Mouse (Mus musculus) intestine, embryonic 16.5 days (tissue): ENCODE data around the gene Fbxo27. TPM values are rescaled to one million over a fixed set of nuclear protein-coding genes. Genes with fewer than 3 reads are reported as not detected.
"Not testable (repeated sequence)": the region's sequence is repeated elsewhere in the genome, so short reads cannot be mapped to it uniquely, and the experiment has no call there.

Experiments used
- ATAC-seq: fragments of 200-750 bp; cut with Nextera tagmentation; 2 replicates; pipeline ENCODE4 v1.8.0; 2017; ENCODE audit warnings: moderate TSS enrichment, moderate library complexity
- H3K27ac ChIP-seq: fragments of 300-500 bp; sonication (generic); 2 replicates; pipeline ENCODE4 v1.5.1; 2014; ENCODE audit warnings: mild to moderate bottlenecking, low read length
- H3K27me3 ChIP-seq: fragments of 300-500 bp; sonication (generic); replicated peaks from 2 replicates; pipeline ENCODE4 v1.6.1; 2014; ENCODE audit warnings: low read length, control low read depth, mixed read lengths; ENCODE audit not compliant: control insufficient read depth, insufficient read depth
- H3K36me3 ChIP-seq: fragments of 300-500 bp; sonication (generic); 2 replicates; pipeline ENCODE4 v1.6.1; 2014; ENCODE audit warnings: low read length, control low read depth; ENCODE audit not compliant: control insufficient read depth, insufficient read depth
- H3K4me1 ChIP-seq: fragments of 300-500 bp; sonication (generic); 2 replicates; pipeline ENCODE4 v1.6.1; 2014; ENCODE audit warnings: low read length, control low read depth, mixed read lengths; ENCODE audit not compliant: control insufficient read depth, insufficient read depth
- H3K4me2 ChIP-seq: fragments of 300-500 bp; sonication (generic); 2 replicates; pipeline ENCODE4 v1.6.1; 2014; ENCODE audit warnings: low read depth, low read length, control low read depth
- H3K4me3 ChIP-seq: fragments of 300-500 bp; sonication (generic); 2 replicates; pipeline ENCODE4 v1.5.1; 2014; ENCODE audit warnings: mild to moderate bottlenecking, low read length
- H3K9ac ChIP-seq: fragments of 300-500 bp; sonication (generic); 2 replicates; pipeline ENCODE4 v1.6.1; 2014; ENCODE audit warnings: low read depth, low read length
- H3K9me3 ChIP-seq: fragments of 300-500 bp; sonication (generic); 2 replicates; pipeline ENCODE4 v1.6.1; 2016; ENCODE audit warnings: low read length, control low read depth; ENCODE audit not compliant: control insufficient read depth
- WGBS: fragments of 180-500 bp; shearing (Covaris S2); extraction: QIAGEN DNeasy Blood & Tissue Kit; methylation state at CpG from one replicate; pipeline ENCODE4 v1.1.7; 2014; 5-methylcytosine and 5-hydroxymethylcytosine counted together
- polyA plus RNA-seq: library from polyadenylated mRNA; unstranded; fragments of >200 nt; fragmentation: Nextera tagmentation; extraction: Ambion mirVana; gene quantifications from 2 replicates; pipeline ENCODE4 v1.2.1, GENCODE M21; 2015

Gene Fbxo27
- polyA plus RNA-seq, 1 experiment from 2014 or later, result 2.1 TPM

- no peak overlapping the region for H3K9ac ChIP-seq
- 0 out of 2 replicates have a peak, but pooled peaks cover 3% of the 10 kb centered on the region for H3K4me1 ChIP-seq
- H3K9me3 ChIP-seq, result peaks cover 3% of the 10 kb centered on the region; the same call in 1 of the 2 replicates
- ATAC-seq, result no peak
- WGBS, result 83% methylated on average over 11 of the region's 11 CpGs
- no peaks in the 10 kb centered on the region for H3K36me3 ChIP-seq
- H3K27me3 ChIP-seq, result peaks cover 6% of the 10 kb centered on the region
- H3K27ac ChIP-seq, result no peak overlapping the region
- no peak overlapping the region for H3K4me3 ChIP-seq
- H3K4me2 ChIP-seq, result no peak overlapping the region
These were observed 4.6 kb downstream of the Fbxo27 start for GRCm38 (mm10) chr7:28697277-28697676.

- H3K9ac ChIP-seq, result no peak overlapping the region
- peaks cover 3% of the 10 kb centered on the region; the same call in 1 of the 2 replicates for H3K9me3 ChIP-seq
- WGBS, result 97% methylated on average over 4 of the region's 4 CpGs
- no peak overlapping the region for H3K4me3 ChIP-seq
- no peak overlapping the region for H3K27ac ChIP-seq
- H3K27me3 ChIP-seq, result no peaks in the 10 kb centered on the region
- no peaks in the 10 kb centered on the region for H3K36me3 ChIP-seq
- H3K4me1 ChIP-seq, result no peaks in the 10 kb centered on the region
- no peak for ATAC-seq
- H3K4me2 ChIP-seq, result no peak overlapping the region
These were observed 7.6 kb downstream of the Fbxo27 start for GRCm38 (mm10) chr7:28700269-28700668.

- not testable (repeated sequence) for H3K27me3 ChIP-seq, H3K36me3 ChIP-seq, ATAC-seq, H3K4me3 ChIP-seq, H3K27ac ChIP-seq, H3K9ac ChIP-seq, H3K9me3 ChIP-seq, H3K4me2 ChIP-seq, H3K4me1 ChIP-seq
- 93% methylated on average over 12 of the region's 12 CpGs for WGBS
These were observed 8.7 kb downstream of the Fbxo27 start for GRCm38 (mm10) chr7:28701306-28701705.

GRCm38 (mm10) chr7:28702601-28703143 lies 10.0 kb downstream of the Fbxo27 start:
- H3K27ac ChIP-seq, result no peak overlapping the region
- 60% methylated on average over 9 of the region's 9 CpGs for WGBS
- no peak overlapping the region for H3K4me3 ChIP-seq

GRCm38 (mm10) chr7:28709454-28709853 lies 16.8 kb downstream of the Fbxo27 start:
- Histone ChIP-seq H3K4me3 (no peak overlapping the region), H3K27ac (no peak overlapping the region), H3K4me1 (no peaks in the 10 kb centered on the region), H3K4me2 (no peak overlapping the region), H3K9ac (no peak overlapping the region), H3K27me3 (no peaks in the 10 kb centered on the region), H3K36me3 (no peaks in the 10 kb centered on the region), H3K9me3 (no peaks in the 10 kb centered on the region)
- no peak for ATAC-seq

More at GRCm38 (mm10) chr7:28702601-28703143, 10.0 kb downstream of the Fbxo27 start:
- Histone ChIP-seq H3K9ac (no peak overlapping the region), H3K4me2 (no peak overlapping the region), H3K27me3 (no peaks in the 10 kb centered on the region), H3K36me3 (no peaks in the 10 kb centered on the region), H3K9me3 (peaks cover 3% of the 10 kb centered on the region; the same call in 1 of the 2 replicates), H3K4me1 (no peaks in the 10 kb centered on the region)
- ATAC-seq, result no peak

- WGBS, result 62% methylated on average over 3 of the region's 3 CpGs
- Histone ChIP-seq H3K4me2 (no peak overlapping the region), H3K27ac (no peak overlapping the region), H3K4me1 (no peaks in the 10 kb centered on the region), H3K9me3 (no peaks in the 10 kb centered on the region), H3K4me3 (no peak overlapping the region), H3K9ac (no peak overlapping the region), H3K36me3 (no peaks in the 10 kb centered on the region), H3K27me3 (no peaks in the 10 kb centered on the region)
- no peak for ATAC-seq
These were observed 18.3 kb downstream of the Fbxo27 start for GRCm38 (mm10) chr7:28710962-28711361.

- H3K36me3 ChIP-seq, result no peaks in the 10 kb centered on the region
- no peak overlapping the region for H3K9ac ChIP-seq
- no peak overlapping the region for H3K27ac ChIP-seq
- no peak overlapping the region for H3K4me3 ChIP-seq
- WGBS, result 79% methylated on average over 5 of the region's 5 CpGs
- H3K9me3 ChIP-seq, result no peaks in the 10 kb centered on the region
- no peaks in the 10 kb centered on the region for H3K27me3 ChIP-seq
- ATAC-seq, result no peak
- H3K4me1 ChIP-seq, result peaks cover 4% of the 10 kb centered on the region; the same call in 1 of the 2 replicates
- no peak overlapping the region for H3K4me2 ChIP-seq
These were observed 22.0 kb downstream of the Fbxo27 start for GRCm38 (mm10) chr7:28714667-28715066.

- no peak overlapping the region for H3K4me3 ChIP-seq
- H3K27me3 ChIP-seq, result no peaks in the 10 kb centered on the region
- no peak for ATAC-seq
- 95% methylated on average over 2 of the region's 2 CpGs for WGBS
- no peak overlapping the region for H3K9ac ChIP-seq
- no peaks in the 10 kb centered on the region for H3K9me3 ChIP-seq
- H3K4me2 ChIP-seq, result no peak overlapping the region
- no peak overlapping the region for H3K27ac ChIP-seq
- no peaks in the 10 kb centered on the region for H3K36me3 ChIP-seq
- peaks cover 4% of the 10 kb centered on the region; the same call in 1 of the 2 replicates for H3K4me1 ChIP-seq
These were observed 22.9 kb downstream of the Fbxo27 start for GRCm38 (mm10) chr7:28715598-28715997.

- peak within 1 kb of the TSS; percentile 77 for H3K9ac ChIP-seq
- H3K4me3 ChIP-seq, result peak within 1 kb of the TSS; percentile 57
- H3K4me1 ChIP-seq, result peaks cover 4% of the 10 kb centered on the region; the same call in 1 of the 2 replicates
- no peaks in the 10 kb centered on the region for H3K9me3 ChIP-seq
- H3K4me2 ChIP-seq, result peak within 1 kb of the TSS; percentile 82
- H3K27me3 ChIP-seq, result no peaks in the 10 kb centered on the region
- 3% methylated on average over 36 of the region's 36 CpGs for WGBS
- peak; percentile 86 for ATAC-seq
- H3K36me3 ChIP-seq, result no peaks in the 10 kb centered on the region
- peak within 1 kb of the TSS; percentile 33; the same call in 1 of the 2 replicates for H3K27ac ChIP-seq
These were observed 24.1 kb downstream of the Fbxo27 start, which contains the start of gene Fbxo17 for GRCm38 (mm10) chr7:28716590-28717281. Gene Fbxo17 (plus strand): TSS chr7:28716804.
